Mouse (Mus musculus) G1E (cell line): Measurements from ENCODE around the gene Sstr4.

Experiments
- CTCF ChIP-seq: IDR thresholded peaks from 2 replicates; pipeline ENCODE4 v1.5.1; 2012; ENCODE audit warnings: low read depth, low read length, inconsistent platforms, mixed read lengths
- GATA1 ChIP-seq: IDR thresholded peaks from 2 replicates; pipeline ENCODE4 v1.6.1; 2012; ENCODE audit warnings: borderline replicate concordance, low read length, inconsistent platforms, mixed read lengths
- POLR2AphosphoS5 ChIP-seq: IDR thresholded peaks from 2 replicates; pipeline ENCODE4 v1.6.1; 2012; ENCODE audit warnings: low read depth, low read length, inconsistent platforms; ENCODE audit not compliant: insufficient replicate concordance
- TAL1 ChIP-seq: conservative IDR thresholded peaks from 2 replicates; pipeline ENCODE4 v1.6.1; 2012; ENCODE audit warnings: low read depth, low read length, inconsistent platforms, mixed read lengths

GRCm38 (mm10) chr2:148381076-148381475, 14.1 kb upstream of the Sstr4 start:
- TF ChIP-seq CTCF (no peak), GATA1 (no peak), TAL1 (no peak), POLR2AphosphoS5 (no peak)
